Mouse (Mus musculus) forebrain, postnatal 0 days (tissue): ENCODE data around the gene Srbd1. TPM values are rescaled to one million over a fixed set of nuclear protein-coding genes. Genes with fewer than 3 reads are reported as not detected.

Experiments
- ATAC-seq: fragments of 200-750 bp; cut with Nextera tagmentation; 2 replicates; pipeline ENCODE4 v1.8.0; 2017; ENCODE audit warnings: mild to moderate bottlenecking, moderate library complexity
- DNase-seq: peaks from one replicate; pipeline ENCODE4 v3.0.0-alpha.2; 2015
- H3K27ac ChIP-seq: fragments of 300-500 bp; sonication (generic); 2 replicates; pipeline ENCODE4 v1.5.1; 2014; ENCODE audit warnings: low read depth, mild to moderate bottlenecking, antibody characterized with exemption, low read length, moderate library complexity, mixed read lengths
- H3K27me3 ChIP-seq: fragments of 300-500 bp; sonication (generic); 2 replicates; pipeline ENCODE4 v1.6.1; 2014; ENCODE audit warnings: mild to moderate bottlenecking, low read length, mixed read lengths; ENCODE audit not compliant: insufficient read depth
- H3K36me3 ChIP-seq: fragments of 300-500 bp; sonication (generic); 2 replicates; pipeline ENCODE4 v1.6.1; 2014; ENCODE audit warnings: mild to moderate bottlenecking, moderate library complexity; ENCODE audit not compliant: insufficient read depth
- H3K4me1 ChIP-seq: fragments of 300-500 bp; sonication (generic); 2 replicates; pipeline ENCODE4 v1.6.1; 2014; ENCODE audit warnings: antibody characterized with exemption; ENCODE audit not compliant: insufficient read depth
- H3K4me2 ChIP-seq: fragments of 300-500 bp; sonication (generic); 2 replicates; pipeline ENCODE4 v1.6.1; 2014; ENCODE audit warnings: low read depth, mild to moderate bottlenecking, moderate library complexity
- H3K4me3 ChIP-seq: fragments of 300-500 bp; sonication (generic); 2 replicates; pipeline ENCODE4 v1.5.1; 2014; ENCODE audit warnings: low read depth, low read length, mixed read lengths
- H3K9ac ChIP-seq: fragments of 300-500 bp; sonication (generic); 2 replicates; pipeline ENCODE4 v1.6.1; 2014; ENCODE audit warnings: mild to moderate bottlenecking
- H3K9me3 ChIP-seq: fragments of 300-500 bp; sonication (generic); 2 replicates; pipeline ENCODE4 v1.6.1; 2016; ENCODE audit warnings: low read length
- CTCF ChIP-seq: sonication (generic); IDR thresholded peaks from 2 replicates; pipeline ENCODE4 v1.5.1; 2016; ENCODE audit warnings: antibody characterized with exemption, control low read depth, low read depth
- WGBS: fragments of 180-500 bp; shearing (Covaris S2); extraction: QIAGEN DNeasy Blood & Tissue Kit; methylation state at CpG from one replicate; pipeline ENCODE4 v1.1.7; 2014; 5-methylcytosine and 5-hydroxymethylcytosine counted together
- polyA plus RNA-seq: library from polyadenylated mRNA; unstranded; fragments of >200 nt; fragmentation: Nextera tagmentation; extraction: Ambion mirVana; gene quantifications from 2 replicates; pipeline ENCODE4 v1.2.1, GENCODE M21; 2015
- total RNA-seq: library from RNA; depleted of rRNA; stranded (reverse); fragments of >200 nt; gene quantifications from 2 replicates; pipeline ENCODE4 v1.2.3, GENCODE M21; 2014; rRNA removed

The Srbd1 gene
- total RNA-seq: 20.8 and 20.9 TPM in 2 replicates
- polyA plus RNA-seq: 5.3 and 9.4 TPM in 2 replicates

DNA sequence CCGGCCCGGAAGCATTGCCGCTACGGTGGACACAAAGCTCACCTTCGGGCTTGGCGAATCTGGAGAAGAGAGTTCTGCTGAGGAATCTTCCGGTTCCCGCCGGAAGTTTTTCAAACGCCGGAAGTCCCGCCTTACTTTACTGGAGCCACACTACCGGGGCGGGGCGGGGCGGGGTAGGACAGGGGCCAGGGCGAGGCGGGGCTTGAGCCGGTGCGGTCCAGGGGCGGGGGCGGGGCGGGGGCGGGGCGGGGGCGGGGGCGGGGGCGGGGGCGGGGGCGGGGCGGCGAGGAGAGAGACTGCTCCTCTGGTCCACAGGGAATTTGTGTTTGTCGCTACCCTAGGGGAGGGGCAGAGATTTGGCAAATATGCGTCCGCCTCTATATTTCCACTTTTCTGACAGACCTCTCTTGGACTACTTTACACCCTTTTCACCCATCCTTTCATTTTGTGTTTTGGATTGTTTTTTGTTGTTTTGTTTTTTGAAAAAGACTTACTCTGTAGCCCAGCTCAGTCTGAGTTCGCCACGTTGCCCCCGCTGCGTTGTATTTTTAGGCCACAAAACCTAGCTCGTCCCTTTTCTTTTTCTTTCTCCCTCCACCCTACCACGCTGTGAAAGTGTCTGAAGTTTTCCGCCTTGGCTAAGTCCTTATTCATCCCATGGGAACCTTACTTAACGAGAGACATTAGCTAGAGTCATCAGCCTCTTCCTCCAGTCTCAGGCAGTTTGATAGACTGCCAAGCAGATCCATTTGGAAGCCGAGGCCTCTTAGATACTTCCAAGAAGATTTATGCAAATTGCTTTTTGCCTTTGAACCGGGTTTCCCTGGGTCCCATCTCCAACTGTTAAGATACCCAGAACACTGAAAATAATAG lies at the start of gene Srbd1:
Srbd1 (minus strand) TSS at position 97 of the 873 bp plus-strand sequence.
- Histone ChIP-seq H3K9ac (peak within 1 kb of the TSS; percentile 54), H3K9me3 (no peaks in the 10 kb centered on the region), H3K27ac (peak within 1 kb of the TSS; percentile 54; the same call in 1 of the 2 replicates), H3K4me1 (no peaks in the 10 kb centered on the region), H3K27me3 (no peaks in the 10 kb centered on the region), H3K4me3 (peak within 1 kb of the TSS; percentile 49), H3K36me3 (no peaks in the 10 kb centered on the region), H3K4me2 (peak within 1 kb of the TSS; percentile 87)
- DNase-seq (peak; percentile 94), ATAC-seq (peak; percentile 97)
- no peak for TF ChIP-seq CTCF
- WGBS: under 1% methylated on average over 29 of the region's 45 CpGs

GRCm38 (mm10) chr17:86193979-86194378 lies 49.0 kb upstream of the Srbd1 start:
- no peak overlapping the region for H3K9ac ChIP-seq
- 91% methylated on average over 6 of the region's 6 CpGs for WGBS
- H3K27me3 ChIP-seq: no peaks in the 10 kb centered on the region

DNA sequence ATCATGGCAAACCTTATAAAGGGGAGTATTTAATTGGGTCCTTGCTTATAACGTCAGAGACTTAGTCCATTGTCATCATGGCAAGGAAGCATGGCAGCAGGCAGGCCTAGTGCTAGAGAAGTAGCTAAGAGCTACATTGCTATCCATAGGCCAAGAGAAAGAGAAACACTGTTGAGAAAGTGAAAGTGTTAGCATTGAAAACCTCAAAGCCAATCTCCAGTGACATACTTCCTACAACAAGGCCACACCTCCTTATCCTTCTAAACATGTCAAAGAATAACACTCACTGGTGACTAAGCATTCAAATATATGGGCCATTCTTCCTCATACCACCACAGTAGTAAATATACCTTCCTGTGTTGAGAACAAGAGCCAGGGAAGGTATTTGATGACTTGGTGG lies 42.8 kb upstream of the Srbd1 start:
- WGBS: 74% methylated on average over 1 of the region's 1 CpGs
- Histone ChIP-seq H3K9ac (no peak overlapping the region), H3K4me2 (no peak overlapping the region), H3K27ac (no peak overlapping the region), H3K9me3 (no peaks in the 10 kb centered on the region), H3K36me3 (no peaks in the 10 kb centered on the region), H3K4me1 (0 out of 2 replicates have a peak, but pooled peaks cover 2% of the 10 kb centered on the region), H3K27me3 (no peaks in the 10 kb centered on the region), H3K4me3 (no peak overlapping the region)
- no peak for DNase-seq
- no peak for ATAC-seq
- no peak for TF ChIP-seq CTCF

More at GRCm38 (mm10) chr17:86193979-86194378, 49.0 kb upstream of the Srbd1 start:
- DNase-seq: no peak
- H3K27ac ChIP-seq: no peak overlapping the region
- no peaks in the 10 kb centered on the region for H3K4me1 ChIP-seq
- no peak overlapping the region for H3K4me2 ChIP-seq
- no peak for TF ChIP-seq CTCF
- ATAC-seq: no peak
- no peaks in the 10 kb centered on the region for H3K36me3 ChIP-seq
- H3K9me3 ChIP-seq: no peaks in the 10 kb centered on the region
- no peak overlapping the region for H3K4me3 ChIP-seq

DNA sequence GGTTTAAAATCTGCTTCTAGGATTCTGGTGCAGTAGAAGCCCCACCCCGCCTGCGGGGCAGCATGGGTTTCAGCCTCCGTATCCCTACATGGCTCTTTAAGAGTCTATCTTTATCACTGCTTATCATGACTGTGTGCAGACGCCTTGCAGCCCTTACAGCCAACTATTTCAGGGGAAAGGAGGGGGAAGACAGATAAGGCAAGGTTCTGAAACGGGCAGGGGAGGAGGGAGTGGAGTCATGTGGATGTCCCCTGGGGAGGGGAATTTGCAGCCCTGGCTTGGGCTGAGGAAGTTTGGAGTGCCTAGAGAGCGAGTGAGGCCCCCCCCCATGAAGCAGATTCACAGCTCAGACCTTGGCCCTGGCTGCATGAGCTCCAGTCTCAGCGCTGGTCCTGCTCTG lies 40.6 kb upstream of the Srbd1 start:
- no peak overlapping the region for H3K9ac ChIP-seq
- H3K27ac ChIP-seq: no peak overlapping the region
- H3K4me2 ChIP-seq: no peak overlapping the region
- peak; percentile 20; the same call in 1 of the 2 replicates for ATAC-seq
- H3K4me3 ChIP-seq: no peak overlapping the region
- H3K27me3 ChIP-seq: no peaks in the 10 kb centered on the region
- H3K4me1 ChIP-seq: 0 out of 2 replicates have a peak, but pooled peaks cover 2% of the 10 kb centered on the region
- no peak for TF ChIP-seq CTCF
- no peaks in the 10 kb centered on the region for H3K9me3 ChIP-seq
- no peaks in the 10 kb centered on the region for H3K36me3 ChIP-seq
- 57% methylated on average over 7 of the region's 7 CpGs for WGBS
- DNase-seq: no peak

DNA sequence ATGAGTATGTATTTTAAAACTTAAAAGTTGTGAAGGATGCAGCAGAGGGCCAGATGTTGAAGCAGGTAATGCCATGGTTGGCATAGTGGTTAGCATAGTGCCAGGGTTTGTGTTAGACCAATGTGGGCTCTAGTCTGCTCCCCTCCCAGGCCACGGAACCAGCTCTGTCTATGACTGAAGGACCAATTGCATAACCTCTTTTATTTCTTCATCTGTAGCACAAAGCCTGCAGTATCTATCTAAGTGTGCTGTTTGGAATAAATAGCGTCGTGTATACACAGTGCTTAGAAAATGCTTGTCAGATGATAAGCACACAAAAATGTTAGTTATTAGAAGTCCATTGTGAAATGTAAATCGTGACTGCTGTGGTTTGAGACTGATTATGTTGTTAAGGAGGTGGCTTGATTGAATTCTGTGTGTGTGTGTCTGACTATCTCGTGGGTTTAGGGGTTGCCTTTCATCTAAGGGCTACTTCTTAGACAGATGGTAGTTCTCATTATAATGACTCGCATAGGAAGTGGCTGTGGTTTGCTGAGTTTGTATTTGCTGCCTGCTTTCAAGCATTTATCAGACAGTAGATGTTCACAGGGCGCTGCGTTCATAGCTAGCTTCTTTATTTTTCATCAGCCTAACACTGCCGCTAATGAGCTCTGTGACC lies 39.7 kb upstream of the Srbd1 start:
- no peak overlapping the region for H3K9ac ChIP-seq
- H3K4me1 ChIP-seq: 0 out of 2 replicates have a peak, but pooled peaks cover 2% of the 10 kb centered on the region
- ATAC-seq: peak; percentile 38; the same call in 1 of the 2 replicates
- DNase-seq: no peak
- WGBS: 42% methylated on average over 9 of the region's 9 CpGs
- H3K36me3 ChIP-seq: no peaks in the 10 kb centered on the region
- H3K27me3 ChIP-seq: no peaks in the 10 kb centered on the region
- H3K4me3 ChIP-seq: no peak overlapping the region
- H3K27ac ChIP-seq: no peak overlapping the region
- TF ChIP-seq CTCF: no peak
- no peak overlapping the region for H3K4me2 ChIP-seq
- no peaks in the 10 kb centered on the region for H3K9me3 ChIP-seq

DNA sequence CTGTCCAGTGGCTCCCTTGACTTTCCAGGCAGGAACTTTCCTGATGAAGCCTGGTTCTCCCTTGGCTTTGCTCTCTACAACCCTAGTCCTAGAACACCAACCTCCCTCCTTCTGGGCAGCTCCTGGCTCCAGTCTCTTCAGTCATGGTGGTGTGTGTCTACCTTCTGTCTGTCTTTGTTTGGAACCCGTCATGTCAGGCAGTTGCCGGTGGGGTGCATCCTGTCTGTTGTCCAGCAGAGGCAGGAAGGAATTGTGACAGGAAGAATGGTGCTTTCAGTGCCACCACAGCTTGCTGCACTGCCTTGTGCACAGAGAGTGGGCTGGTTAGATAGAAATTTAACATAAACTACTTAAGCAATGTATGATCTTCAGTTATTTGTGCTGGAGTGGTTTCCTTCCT lies 38.8 kb upstream of the Srbd1 start:
- DNase-seq (no peak), ATAC-seq (no peak)
- WGBS: 30% methylated on average over 2 of the region's 2 CpGs
- 0 out of 2 replicates have a peak, but pooled peaks have one; percentile 5 for TF ChIP-seq CTCF
- Histone ChIP-seq H3K4me1 (0 out of 2 replicates have a peak, but pooled peaks cover 2% of the 10 kb centered on the region), H3K9me3 (no peaks in the 10 kb centered on the region), H3K4me2 (no peak overlapping the region), H3K4me3 (no peak overlapping the region), H3K9ac (no peak overlapping the region), H3K27me3 (no peaks in the 10 kb centered on the region), H3K27ac (no peak overlapping the region), H3K36me3 (no peaks in the 10 kb centered on the region)
